Mouse (Mus musculus) limb, embryonic 10.5 days (tissue): ENCODE results near the gene Krtap4-1. TPM values are rescaled to one million over a fixed set of nuclear protein-coding genes. Genes with fewer than 3 reads are reported as not detected.
"Not testable (repeated sequence)": the region's sequence is repeated elsewhere in the genome, so short reads cannot be mapped to it uniquely, and the experiment has no call there.

Experiments
- DNase-seq: peaks from one replicate; pipeline ENCODE4 v3.0.0-alpha.2; 2017; ENCODE audit warnings: low spot score
- H3K27ac ChIP-seq: fragments of 300-500 bp; sonication (generic); 2 replicates; pipeline ENCODE4 v1.5.1; 2016; ENCODE audit warnings: mild to moderate bottlenecking
- H3K27me3 ChIP-seq: fragments of 300-500 bp; sonication (generic); 2 replicates; pipeline ENCODE4 v1.6.1; 2016; ENCODE audit warnings: low read depth, mild to moderate bottlenecking; ENCODE audit not compliant: poor library complexity, severe bottlenecking
- H3K36me3 ChIP-seq: fragments of 300-500 bp; sonication (generic); 2 replicates; pipeline ENCODE4 v1.6.1; 2016; ENCODE audit warnings: mild to moderate bottlenecking, moderate library complexity
- H3K4me1 ChIP-seq: fragments of 300-500 bp; sonication (generic); 2 replicates; pipeline ENCODE4 v1.6.1; 2016
- H3K4me3 ChIP-seq: fragments of 300-500 bp; sonication (generic); 2 replicates; pipeline ENCODE4 v1.5.1; 2016; ENCODE audit warnings: mild to moderate bottlenecking, moderate library complexity
- H3K9me3 ChIP-seq: fragments of 300-500 bp; sonication (generic); replicated peaks from 2 replicates; pipeline ENCODE4 v1.6.1; 2016; ENCODE audit warnings: mild to moderate bottlenecking
- WGBS: fragments of 180-500 bp; shearing (Covaris S2); methylation state at CpG from one replicate; pipeline ENCODE4 v1.1.7; 2016; 5-methylcytosine and 5-hydroxymethylcytosine counted together
- polyA plus RNA-seq: library from polyadenylated mRNA; unstranded; fragments of >200 nt; fragmentation: Nextera tagmentation; extraction: Ambion mirVana; gene quantifications from 2 replicates; pipeline ENCODE4 v1.2.1, GENCODE M21; 2016

Gene Krtap4-1
- polyA plus RNA-seq, 1 experiment from 2014 or later: not detected

DNA sequence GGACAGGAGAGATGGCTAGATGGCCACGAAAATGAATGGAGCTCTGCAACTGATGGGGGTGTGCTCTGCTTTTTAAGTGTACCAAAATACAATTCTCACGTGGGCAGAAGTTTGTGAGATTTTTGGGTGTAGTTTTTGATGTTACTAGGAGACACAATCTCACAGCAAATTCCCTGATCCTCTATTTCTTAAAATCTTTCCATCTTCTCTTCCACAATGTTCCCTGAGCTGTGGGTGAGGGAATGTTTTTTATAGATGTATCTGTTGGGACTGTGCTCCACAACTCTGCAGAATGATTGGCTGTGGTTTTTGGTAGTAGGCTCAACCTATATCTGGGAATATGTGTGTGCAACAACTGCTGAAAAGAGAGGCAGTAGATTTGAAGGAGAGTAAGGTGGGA, 5.3 kb upstream of the Krtap4-1 start:
- 75% methylated on average over 2 of the region's 2 CpGs for WGBS
- H3K4me3 ChIP-seq: no peak overlapping the region
- no peak overlapping the region for H3K27ac ChIP-seq
- peaks cover 2% of the 10 kb centered on the region; the same call in 1 of the 2 replicates for H3K4me1 ChIP-seq
- no peaks in the 10 kb centered on the region for H3K36me3 ChIP-seq
- no peaks in the 10 kb centered on the region for H3K9me3 ChIP-seq
- DNase-seq: no peak
- no peaks in the 10 kb centered on the region for H3K27me3 ChIP-seq

DNA sequence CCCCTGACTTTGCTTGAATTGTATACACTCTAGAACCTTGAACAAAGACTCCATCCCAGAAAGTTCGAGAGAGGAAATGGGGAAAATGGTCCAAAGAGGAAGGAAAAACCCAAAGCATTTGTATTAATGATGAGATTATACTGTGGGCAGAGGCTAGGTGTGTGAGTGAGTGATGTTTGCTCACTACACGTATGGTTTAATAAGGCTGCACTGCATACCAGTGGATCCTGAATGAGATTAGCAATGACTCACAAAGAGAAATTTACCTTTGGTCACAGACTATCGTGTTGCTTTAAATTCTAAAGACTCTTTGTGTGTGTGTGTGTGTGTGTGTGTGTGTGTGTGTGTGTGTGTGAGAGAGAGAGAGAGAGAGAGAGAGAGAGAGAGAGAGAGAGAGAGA, 2.9 kb upstream of the Krtap4-1 start:
- no peak overlapping the region for H3K4me3 ChIP-seq
- no peaks in the 10 kb centered on the region for H3K27me3 ChIP-seq
- H3K9me3 ChIP-seq: no peaks in the 10 kb centered on the region
- H3K4me1 ChIP-seq: peaks cover 2% of the 10 kb centered on the region; the same call in 1 of the 2 replicates
- H3K27ac ChIP-seq: no peak overlapping the region
- WGBS: 85% methylated on average over 3 of the region's 3 CpGs
- no peaks in the 10 kb centered on the region for H3K36me3 ChIP-seq
- no peak for DNase-seq

DNA sequence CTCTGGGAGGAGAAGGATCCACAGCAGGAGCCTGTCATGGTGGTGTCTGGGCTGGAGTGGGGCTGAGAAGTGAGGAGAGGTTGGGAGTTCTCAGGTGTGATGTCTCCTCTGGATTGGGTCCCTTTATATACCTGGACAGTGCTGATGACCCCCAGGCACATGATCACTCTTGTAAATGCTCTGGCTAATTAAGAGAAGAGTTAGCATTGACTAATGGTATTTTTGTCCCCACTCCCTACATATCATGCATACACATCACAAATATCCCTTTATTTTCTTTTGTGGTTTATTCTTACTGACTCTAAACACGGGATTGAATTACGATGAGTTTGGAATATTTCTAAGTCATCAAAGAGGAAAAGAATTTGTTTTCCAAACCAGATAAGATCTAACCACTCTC, 7.7 kb downstream of the Krtap4-1 start, which contains the start of gene Gm11562:
Gene Gm11562 (minus strand): TSS at position 101 of the 400 bp plus-strand sequence.
- no peak within 1 kb of the TSS for H3K27ac ChIP-seq
- H3K9me3 ChIP-seq: no peaks in the 10 kb centered on the region
- no peaks in the 10 kb centered on the region for H3K36me3 ChIP-seq
- no peaks in the 10 kb centered on the region for H3K4me1 ChIP-seq
- no peak within 1 kb of the TSS for H3K4me3 ChIP-seq
- H3K27me3 ChIP-seq: no peaks in the 10 kb centered on the region
- DNase-seq: no peak
- WGBS: 93% methylated on average over 2 of the region's 2 CpGs

DNA sequence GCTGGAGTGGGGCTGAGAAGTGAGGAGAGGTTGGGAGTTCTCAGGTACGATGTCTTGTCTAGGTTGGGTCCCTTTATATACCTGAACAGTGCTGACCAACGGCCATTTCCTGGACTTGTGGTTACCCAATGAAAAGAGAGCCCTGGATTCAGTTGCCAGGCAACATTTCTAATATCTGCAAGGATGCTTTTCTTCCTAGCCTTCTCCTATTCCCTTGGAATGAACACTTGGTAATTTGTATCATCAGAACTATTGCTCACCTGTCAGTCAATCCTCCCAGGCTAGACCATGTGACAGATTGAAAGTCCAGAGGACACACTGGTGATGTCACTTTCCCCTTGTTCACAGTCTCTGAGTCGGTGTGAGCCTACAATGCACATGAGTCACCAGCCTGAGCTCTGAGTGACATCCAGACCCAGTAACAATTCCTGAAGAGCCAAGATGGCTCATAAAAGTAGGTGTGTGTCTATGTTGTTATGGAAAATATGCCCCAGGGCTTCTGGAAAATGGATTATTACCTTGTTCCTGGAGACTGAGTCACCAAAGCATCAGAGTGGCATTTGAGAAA, 13.2 kb downstream of the Krtap4-1 start, which contains the start of gene Krtap2-4:
Gene Krtap2-4 (minus strand): TSS at position 51 of the 568 bp plus-strand sequence.
- Histone ChIP-seq H3K36me3 (no peaks in the 10 kb centered on the region), H3K27ac (no peak within 1 kb of the TSS), H3K4me1 (no peaks in the 10 kb centered on the region), H3K27me3 (no peaks in the 10 kb centered on the region), H3K9me3 (no peaks in the 10 kb centered on the region), H3K4me3 (no peak within 1 kb of the TSS)
- WGBS: 80% methylated on average over 3 of the region's 3 CpGs
- no peak for DNase-seq

DNA sequence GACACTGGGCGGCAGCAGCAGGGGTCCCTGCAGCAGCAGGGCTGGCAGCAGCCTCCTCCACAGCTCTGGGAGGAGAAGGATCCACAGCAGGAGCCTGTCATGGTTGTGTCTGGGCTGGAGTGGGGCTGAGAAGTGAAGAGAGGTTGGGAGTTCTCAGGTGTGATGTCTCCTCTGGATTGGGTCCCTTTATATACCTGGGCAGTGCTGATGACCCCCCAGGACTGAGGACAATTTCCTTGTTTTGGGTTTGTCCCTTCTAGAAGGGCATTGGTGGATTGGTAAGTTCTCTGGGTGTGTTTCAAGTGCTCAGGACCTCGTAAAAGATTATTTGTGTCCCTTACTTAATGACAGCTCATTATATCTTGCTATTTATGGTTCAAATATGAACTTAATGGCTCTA, 17.9 kb downstream of the Krtap4-1 start, which contains the start of gene Gm11937:
Gene Gm11937 (minus strand): TSS at position 101 of the 400 bp plus-strand sequence.
- not testable (repeated sequence) for DNase-seq, H3K36me3 ChIP-seq, H3K4me1 ChIP-seq, H3K27ac ChIP-seq, H3K4me3 ChIP-seq, H3K27me3 ChIP-seq, H3K9me3 ChIP-seq
- 72% methylated on average over 1 of the region's 2 CpGs for WGBS

DNA sequence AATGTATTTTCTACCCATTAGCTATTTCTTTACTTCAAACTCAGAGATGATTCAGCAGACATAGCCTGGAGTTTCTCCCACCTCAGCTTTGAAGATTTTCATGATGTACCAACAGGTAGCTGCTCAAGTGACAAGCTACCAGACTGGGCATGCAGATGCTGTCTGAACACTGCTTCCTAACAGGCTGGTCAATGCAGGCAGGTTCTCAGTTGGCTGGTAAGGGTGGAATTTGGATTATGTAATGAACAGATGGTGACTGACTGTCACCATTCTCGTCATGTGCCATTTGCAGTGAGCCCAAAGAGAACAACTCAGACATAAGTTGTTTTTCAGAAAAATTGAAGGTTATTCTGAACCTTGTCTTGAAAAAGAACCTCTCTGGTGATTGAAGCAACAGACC, 18.9 kb downstream of the Krtap4-1 start:
- Histone ChIP-seq H3K4me3 (no peak overlapping the region), H3K27me3 (no peaks in the 10 kb centered on the region), H3K36me3 (no peaks in the 10 kb centered on the region), H3K4me1 (no peaks in the 10 kb centered on the region), H3K27ac (no peak overlapping the region), H3K9me3 (no peaks in the 10 kb centered on the region)
- 73% methylated on average over 1 of the region's 1 CpGs for WGBS
- no peak for DNase-seq

DNA sequence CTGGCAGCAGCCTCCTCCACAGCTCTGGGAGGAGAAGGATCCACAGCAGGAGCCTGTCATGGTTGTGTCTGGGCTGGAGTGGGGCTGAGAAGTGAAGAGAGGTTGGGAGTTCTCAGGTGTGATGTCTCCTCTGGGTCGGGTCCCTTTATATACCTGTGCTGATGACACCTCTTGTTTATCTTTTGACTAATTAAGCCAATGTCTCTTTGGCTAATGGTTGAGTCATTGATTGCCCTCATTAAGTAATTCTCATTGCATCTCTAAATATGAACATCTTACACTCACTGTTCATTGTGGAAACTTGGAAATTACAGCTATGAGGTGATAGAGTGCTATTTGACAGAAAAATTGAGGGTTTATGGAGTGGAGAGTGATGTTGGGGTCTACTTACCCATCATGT, 24.8 kb downstream of the Krtap4-1 start, which contains the start of gene Gm11938:
Gene Gm11938 (minus strand): TSS at position 101 of the 400 bp plus-strand sequence.
- not testable (repeated sequence) for H3K27ac ChIP-seq, DNase-seq, H3K36me3 ChIP-seq, H3K27me3 ChIP-seq, H3K4me3 ChIP-seq, H3K4me1 ChIP-seq, H3K9me3 ChIP-seq
- 52% methylated on average over 1 of the region's 1 CpGs for WGBS

DNA sequence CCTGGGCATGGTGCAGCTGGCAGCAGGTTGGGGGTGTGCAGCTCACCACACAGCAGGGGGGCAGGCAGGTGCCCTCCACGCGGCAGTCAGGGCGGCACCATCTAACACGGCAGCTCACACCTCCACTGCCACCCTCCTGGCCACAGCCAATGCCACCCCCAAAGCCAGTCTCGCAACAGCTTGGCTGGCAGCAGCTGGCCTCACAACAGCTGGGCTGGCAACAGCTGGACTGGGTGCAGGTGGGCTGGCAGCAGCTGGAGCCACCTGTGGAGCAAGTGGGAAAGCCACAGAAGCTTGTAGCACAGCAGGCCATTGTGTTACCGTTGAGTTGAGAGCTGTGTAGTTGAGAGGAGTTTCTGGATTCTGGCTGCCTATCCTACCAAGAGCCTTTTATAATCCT, 30.3 kb downstream of the Krtap4-1 start, which contains the start of gene Krtap9-3:
Gene Krtap9-3 (minus strand): TSS at position 364 of the 400 bp plus-strand sequence.
- not testable (repeated sequence) for H3K36me3 ChIP-seq, H3K27me3 ChIP-seq, H3K4me3 ChIP-seq, H3K9me3 ChIP-seq, H3K27ac ChIP-seq, H3K4me1 ChIP-seq, DNase-seq
- WGBS: 80% methylated on average over 6 of the region's 6 CpGs

DNA sequence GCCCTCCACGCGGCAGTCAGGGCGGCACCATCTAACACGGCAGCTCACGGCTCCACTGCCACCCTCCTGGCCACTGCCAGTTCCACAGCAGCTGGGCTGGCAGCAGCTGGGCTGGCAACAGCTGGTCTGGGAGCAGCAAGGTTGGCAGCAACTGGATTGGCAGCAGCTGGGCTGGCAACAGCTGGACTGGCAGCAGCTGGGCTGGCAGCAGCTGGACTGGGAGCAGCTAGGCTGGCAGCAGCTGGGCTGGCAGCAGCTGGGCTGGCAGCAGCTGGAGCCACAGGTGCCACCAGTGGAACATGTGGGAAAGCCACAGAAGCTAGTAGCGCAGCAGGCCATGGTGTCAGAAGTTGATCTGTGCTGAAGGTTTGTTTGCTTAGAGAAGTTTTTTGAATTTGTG, 37.1 kb downstream of the Krtap4-1 start, which contains the start of gene Krtap1-3:
Gene Krtap1-3 (minus strand): TSS at position 359 of the 400 bp plus-strand sequence.
- H3K9me3 ChIP-seq: no peaks in the 10 kb centered on the region
- H3K4me1 ChIP-seq: no peaks in the 10 kb centered on the region
- no peak within 1 kb of the TSS for H3K4me3 ChIP-seq
- no peak for DNase-seq
- no peaks in the 10 kb centered on the region for H3K36me3 ChIP-seq
- WGBS: 87% methylated on average over 6 of the region's 6 CpGs
- H3K27ac ChIP-seq: no peak within 1 kb of the TSS
- H3K27me3 ChIP-seq: no peaks in the 10 kb centered on the region

DNA sequence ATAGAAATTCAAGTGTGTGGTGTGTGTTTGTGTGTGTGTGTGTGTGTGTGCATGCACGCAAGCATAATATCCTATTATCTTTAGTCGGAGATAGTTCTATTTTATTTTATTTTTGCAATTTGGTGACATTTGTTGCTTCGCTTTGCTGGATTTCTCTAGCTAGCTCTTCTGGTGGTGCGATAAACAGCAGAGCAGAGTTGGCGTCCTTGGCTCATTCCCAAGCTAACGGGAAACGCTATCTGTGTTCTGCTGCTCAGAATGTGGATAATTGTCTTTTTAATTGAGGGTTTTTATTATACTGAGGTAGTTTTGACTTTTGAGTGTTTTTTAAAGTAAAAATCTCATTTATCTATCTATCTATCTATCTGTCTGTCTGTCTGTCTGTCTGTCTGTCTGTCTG, 42.9 kb downstream of the Krtap4-1 start:
- no peak overlapping the region for H3K27ac ChIP-seq
- no peaks in the 10 kb centered on the region for H3K4me1 ChIP-seq
- no peak for DNase-seq
- no peaks in the 10 kb centered on the region for H3K27me3 ChIP-seq
- H3K4me3 ChIP-seq: no peak overlapping the region
- no peaks in the 10 kb centered on the region for H3K9me3 ChIP-seq
- H3K36me3 ChIP-seq: no peaks in the 10 kb centered on the region
- 95% methylated on average over 7 of the region's 7 CpGs for WGBS

DNA sequence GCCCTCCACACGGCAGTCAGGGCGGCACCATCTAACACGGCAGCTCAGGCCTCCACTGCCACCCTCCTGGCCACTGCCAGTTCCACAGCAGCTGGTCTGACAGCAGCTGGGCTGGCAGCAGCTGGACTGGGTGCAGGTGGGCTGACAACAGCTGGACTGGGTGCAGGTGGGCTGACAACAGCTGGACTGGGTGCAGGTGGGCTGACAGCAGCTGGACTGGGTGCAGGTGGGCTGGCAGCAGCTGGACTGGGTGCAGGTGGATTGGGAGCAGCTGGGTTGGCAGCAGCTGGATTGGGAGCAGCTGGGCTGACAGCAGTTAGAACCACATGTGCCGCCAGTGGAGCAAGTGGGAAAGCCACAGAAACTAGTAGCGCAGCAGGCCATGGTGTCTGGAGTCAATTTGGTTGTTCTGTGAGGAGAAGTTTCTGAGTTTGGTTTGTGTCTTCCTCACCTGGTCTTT, 44.8 kb downstream of the Krtap4-1 start, which contains the start of gene Krtap1-4:
Gene Krtap1-4 (minus strand): TSS at position 410 of the 460 bp plus-strand sequence.
- Histone ChIP-seq H3K36me3 (no peaks in the 10 kb centered on the region), H3K4me3 (no peak within 1 kb of the TSS), H3K27me3 (no peaks in the 10 kb centered on the region), H3K4me1 (no peaks in the 10 kb centered on the region), H3K9me3 (no peaks in the 10 kb centered on the region), H3K27ac (no peak within 1 kb of the TSS)
- 75% methylated on average over 5 of the region's 5 CpGs for WGBS
- no peak for DNase-seq

DNA sequence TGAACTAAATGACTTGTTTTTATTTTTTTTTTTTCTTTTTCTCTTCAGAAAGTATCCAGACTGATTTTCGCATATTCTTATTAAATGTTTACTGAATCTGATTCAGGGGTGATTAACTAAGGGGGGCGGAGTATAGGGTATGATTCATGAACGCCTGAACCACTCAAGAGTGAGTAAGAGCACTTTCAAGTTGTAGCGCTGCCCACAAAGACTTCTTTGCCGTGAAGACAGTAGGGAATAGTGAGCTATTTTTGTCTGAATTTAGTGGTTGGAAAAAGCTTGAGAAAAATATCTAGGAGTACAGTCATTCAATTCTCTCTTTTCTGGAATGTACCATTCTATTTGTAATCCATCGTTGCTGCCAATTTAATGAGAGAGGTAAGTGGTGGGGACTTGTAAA, 46.5 kb downstream of the Krtap4-1 start:
- Histone ChIP-seq H3K27ac (no peak overlapping the region), H3K27me3 (no peaks in the 10 kb centered on the region), H3K4me1 (no peaks in the 10 kb centered on the region), H3K4me3 (no peak overlapping the region), H3K36me3 (no peaks in the 10 kb centered on the region), H3K9me3 (no peaks in the 10 kb centered on the region)
- WGBS: 88% methylated on average over 6 of the region's 6 CpGs
- DNase-seq: no peak

DNA sequence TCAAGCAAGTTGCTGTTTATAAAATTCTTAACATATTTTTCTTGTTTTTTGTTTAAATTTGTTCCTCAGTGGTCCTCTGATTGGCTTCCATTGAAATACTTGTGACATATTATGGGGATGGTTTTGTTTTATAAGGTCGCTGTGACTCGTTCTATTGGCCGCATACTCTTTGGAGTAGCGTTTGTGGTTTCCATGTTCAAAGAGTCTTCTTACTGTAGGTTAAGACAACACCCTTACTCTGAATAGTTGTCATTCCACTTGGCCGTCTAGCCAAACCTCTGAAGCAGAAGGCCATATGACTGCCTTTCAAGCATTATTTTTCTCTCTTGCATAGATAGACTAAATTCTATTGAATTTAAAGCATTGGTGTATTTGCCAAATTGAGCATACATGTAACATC, 47.0 kb downstream of the Krtap4-1 start:
- Histone ChIP-seq H3K9me3 (no peaks in the 10 kb centered on the region), H3K4me3 (no peak overlapping the region), H3K4me1 (no peaks in the 10 kb centered on the region), H3K27me3 (no peaks in the 10 kb centered on the region), H3K36me3 (no peaks in the 10 kb centered on the region), H3K27ac (no peak overlapping the region)
- no peak for DNase-seq
- 95% methylated on average over 5 of the region's 5 CpGs for WGBS
